Mouse (Mus musculus): ENCODE measurements around the gene Sfrp2. TPM values are rescaled to one million over a fixed set of nuclear protein-coding genes. Genes with fewer than 3 reads are reported as not detected.

The Sfrp2 gene
- 2.4 and 4.1 TPM in 2 replicates for polyA plus RNA-seq (2015; fragmentation: Nextera tagmentation; extraction: Ambion mirVana)

DNA sequence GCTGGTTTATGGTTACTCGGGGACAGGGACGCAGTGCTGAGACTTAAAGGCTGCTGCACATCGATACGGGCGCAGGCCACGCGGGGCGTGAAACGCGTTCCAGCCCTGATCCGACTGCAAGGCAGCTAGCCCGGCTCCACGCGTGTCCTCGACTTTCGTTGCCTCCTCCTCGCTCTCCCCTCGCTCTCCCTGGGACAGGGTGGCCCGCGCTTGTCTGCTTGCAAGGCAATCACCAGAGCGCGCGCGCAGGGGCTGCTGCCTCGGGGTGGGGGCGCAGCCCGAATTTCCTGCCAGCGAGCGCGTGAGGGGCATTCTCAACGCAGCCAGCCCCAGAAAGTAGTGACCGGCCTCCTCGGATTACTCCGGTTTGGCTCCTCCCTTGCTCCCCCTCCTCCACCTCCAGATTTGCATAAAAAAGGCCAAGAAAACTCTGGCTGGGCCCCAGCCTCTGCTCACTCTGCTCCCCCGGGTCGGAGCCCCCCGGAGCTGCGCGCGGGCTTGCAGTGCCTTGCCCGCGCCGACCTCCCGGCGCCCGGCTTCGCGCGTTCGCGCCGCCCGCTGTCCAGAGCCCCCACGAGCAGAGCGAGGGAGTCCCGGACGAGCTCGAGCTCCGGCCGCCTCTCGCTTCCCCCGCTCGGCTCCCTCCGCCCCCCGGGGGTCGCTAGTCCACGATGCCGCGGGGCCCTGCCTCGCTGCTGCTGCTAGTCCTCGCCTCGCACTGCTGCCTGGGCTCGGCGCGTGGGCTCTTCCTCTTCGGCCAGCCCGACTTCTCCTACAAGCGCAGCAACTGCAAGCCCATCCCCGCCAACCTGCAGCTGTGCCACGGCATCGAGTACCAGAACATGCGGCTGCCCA lies at the start of gene Sfrp2:
Sfrp2 (plus strand) TSS at position 451 of the 855 bp plus-strand sequence.
- peaks cover 68% of the 10 kb centered on the region for H3K27me3 ChIP-seq
- peaks cover 7% of the 10 kb centered on the region; the same call in 1 of the 2 replicates for H3K4me1 ChIP-seq (replicated peaks)
- H3K4me2 ChIP-seq, result peak within 1 kb of the TSS; percentile 67
- H3K4me3 ChIP-seq (replicated peaks), result peak within 1 kb of the TSS; percentile 39
- no peaks in the 10 kb centered on the region for H3K9me3 ChIP-seq (replicated peaks)
- H3K27ac ChIP-seq (replicated peaks), result no peak within 1 kb of the TSS
- WGBS (ENCODE audit: insufficient replicate concordance), result under 1% methylated on average over 82 of the region's 82 CpGs
- H3K36me3 ChIP-seq (replicated peaks), result no peaks in the 10 kb centered on the region
- H3K9ac ChIP-seq, result no peak within 1 kb of the TSS
- ATAC-seq (ENCODE audit: insufficient read depth), result no peak

DNA sequence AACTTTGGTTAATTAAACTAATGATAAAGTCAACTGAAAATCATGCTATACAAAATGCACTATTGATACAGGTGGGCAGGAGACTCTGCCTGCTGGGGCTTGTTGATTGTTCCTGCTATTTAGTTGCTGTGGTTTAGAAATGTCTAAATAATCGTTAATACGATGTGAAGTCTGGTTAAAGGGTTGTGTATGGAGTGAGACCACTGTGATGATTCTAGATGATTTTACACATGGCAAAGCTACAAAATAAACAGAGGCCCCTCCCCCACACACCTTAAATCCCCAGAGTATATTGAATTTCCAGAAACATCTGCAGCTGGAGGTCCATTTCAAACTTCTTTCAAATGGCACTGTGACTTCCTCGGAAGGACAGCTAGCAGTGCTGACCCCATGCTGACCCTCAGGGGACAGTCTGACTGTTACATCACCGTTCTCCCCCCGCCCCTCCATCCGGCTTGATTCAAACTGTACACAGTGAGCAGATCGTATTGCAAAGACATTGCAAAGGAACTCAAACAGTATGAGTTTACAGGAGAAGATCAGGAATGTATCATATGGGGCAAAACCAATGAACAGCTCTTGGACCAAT lies 48.4 kb upstream of the Sfrp2 start:
- no peaks in the 10 kb centered on the region for H3K27me3 ChIP-seq
- ATAC-seq (ENCODE audit: insufficient read depth), result no peak
- no peaks in the 10 kb centered on the region for H3K9me3 ChIP-seq (replicated peaks)
- no peaks in the 10 kb centered on the region for H3K36me3 ChIP-seq (replicated peaks)
- no peaks in the 10 kb centered on the region for H3K4me1 ChIP-seq (replicated peaks)
- no peak overlapping the region for H3K9ac ChIP-seq
- H3K4me2 ChIP-seq, result no peak overlapping the region
- H3K27ac ChIP-seq (replicated peaks), result no peak overlapping the region
- WGBS (ENCODE audit: insufficient replicate concordance), result 45% methylated on average over 7 of the region's 7 CpGs
- no peak overlapping the region for H3K4me3 ChIP-seq (replicated peaks)

DNA sequence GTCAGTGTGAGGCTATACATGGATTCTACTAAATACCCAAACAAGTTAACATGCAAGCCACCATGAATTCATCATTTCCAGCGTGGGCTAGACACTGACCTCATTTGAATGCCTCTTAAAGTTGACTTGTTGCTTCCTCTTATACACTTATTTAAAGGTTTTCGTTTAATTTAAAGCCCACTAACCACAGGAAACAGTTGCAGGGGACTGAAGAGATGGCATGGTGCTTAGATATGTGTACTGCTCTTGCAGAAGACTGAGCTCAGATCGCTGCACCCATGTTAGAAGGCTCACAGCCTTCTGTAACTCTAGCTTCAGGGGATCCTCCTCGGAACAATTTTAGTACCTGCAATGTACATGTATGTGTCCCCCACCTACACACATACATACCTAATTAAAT lies 47.5 kb upstream of the Sfrp2 start:
- H3K9me3 ChIP-seq (replicated peaks), result no peaks in the 10 kb centered on the region
- 19% methylated on average over 4 of the region's 4 CpGs for WGBS (ENCODE audit: insufficient replicate concordance)
- ATAC-seq (ENCODE audit: insufficient read depth), result no peak
- H3K4me1 ChIP-seq (replicated peaks), result no peaks in the 10 kb centered on the region
- no peak overlapping the region for H3K4me2 ChIP-seq
- H3K4me3 ChIP-seq (replicated peaks), result no peak overlapping the region
- H3K27ac ChIP-seq (replicated peaks), result no peak overlapping the region
- H3K9ac ChIP-seq, result no peak overlapping the region
- no peaks in the 10 kb centered on the region for H3K27me3 ChIP-seq
- H3K36me3 ChIP-seq (replicated peaks), result no peaks in the 10 kb centered on the region

DNA sequence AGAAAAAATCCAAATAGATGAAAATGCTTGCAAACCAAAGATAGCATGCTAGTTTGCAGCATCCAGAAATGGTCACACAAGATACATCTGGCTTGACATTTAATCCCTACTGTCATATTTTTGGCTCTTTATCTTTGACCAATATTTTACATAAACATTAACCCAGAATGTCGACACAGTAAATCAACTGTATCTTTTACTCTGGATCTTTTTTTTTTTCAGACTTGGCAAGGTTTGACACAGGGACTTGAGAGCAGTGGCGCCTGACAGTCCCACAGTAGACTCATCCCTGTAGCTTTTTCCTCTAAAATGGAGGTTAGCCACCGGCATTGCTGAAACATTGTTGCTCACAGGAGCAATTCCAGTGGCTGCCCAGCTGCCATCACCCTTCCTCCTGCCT lies 37.9 kb upstream of the Sfrp2 start:
- H3K27me3 ChIP-seq, result no peaks in the 10 kb centered on the region
- no peaks in the 10 kb centered on the region for H3K9me3 ChIP-seq (replicated peaks)
- no peak overlapping the region for H3K9ac ChIP-seq
- no peak for ATAC-seq (ENCODE audit: insufficient read depth)
- H3K36me3 ChIP-seq (replicated peaks), result no peaks in the 10 kb centered on the region
- no peaks in the 10 kb centered on the region for H3K4me1 ChIP-seq (replicated peaks)
- WGBS (ENCODE audit: insufficient replicate concordance), result 51% methylated on average over 3 of the region's 3 CpGs
- H3K27ac ChIP-seq (replicated peaks), result no peak overlapping the region
- no peak overlapping the region for H3K4me2 ChIP-seq
- H3K4me3 ChIP-seq (replicated peaks), result no peak overlapping the region

DNA sequence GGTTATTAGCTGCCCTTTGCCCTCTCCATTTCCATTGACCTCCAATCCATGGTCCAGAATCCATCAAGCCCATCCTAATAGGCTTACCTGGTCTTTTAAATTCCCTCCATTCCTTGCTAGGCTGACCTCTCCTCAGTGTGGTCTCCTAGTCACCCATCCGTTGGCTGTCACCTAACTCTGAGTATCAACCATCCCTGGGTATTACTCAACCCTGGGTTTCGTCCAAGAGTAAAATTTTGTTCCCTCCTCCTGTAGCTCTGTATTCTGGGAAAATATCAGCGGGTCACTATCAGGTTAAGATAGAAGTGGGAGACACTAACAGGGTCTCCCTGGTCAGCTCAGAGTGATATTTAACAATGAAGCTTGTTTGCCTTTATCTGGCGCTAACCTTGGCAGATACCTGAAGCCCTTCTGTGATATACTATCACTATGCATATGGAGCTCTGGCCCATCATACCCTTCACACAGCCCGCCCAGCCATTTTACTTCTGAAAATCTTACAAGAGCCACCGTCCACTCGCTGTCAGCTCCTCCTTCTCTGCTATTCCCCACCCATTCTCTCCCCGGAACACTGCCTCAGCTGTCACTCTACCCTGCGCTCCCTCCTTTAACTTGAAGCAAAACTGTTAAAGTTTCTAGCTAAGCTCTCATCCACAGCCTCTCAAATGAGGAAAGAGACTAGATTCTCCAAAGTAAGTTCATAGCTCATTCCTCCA lies 37.3 kb upstream of the Sfrp2 start:
- H3K9me3 ChIP-seq (replicated peaks), result no peaks in the 10 kb centered on the region
- no peak overlapping the region for H3K4me3 ChIP-seq (replicated peaks)
- ATAC-seq (ENCODE audit: insufficient read depth), result no peak
- no peaks in the 10 kb centered on the region for H3K4me1 ChIP-seq (replicated peaks)
- H3K4me2 ChIP-seq, result no peak overlapping the region
- 62% methylated on average over 9 of the region's 9 CpGs for WGBS (ENCODE audit: insufficient replicate concordance)
- no peaks in the 10 kb centered on the region for H3K36me3 ChIP-seq (replicated peaks)
- H3K27me3 ChIP-seq, result no peaks in the 10 kb centered on the region
- H3K27ac ChIP-seq (replicated peaks), result no peak overlapping the region
- H3K9ac ChIP-seq, result no peak overlapping the region

DNA sequence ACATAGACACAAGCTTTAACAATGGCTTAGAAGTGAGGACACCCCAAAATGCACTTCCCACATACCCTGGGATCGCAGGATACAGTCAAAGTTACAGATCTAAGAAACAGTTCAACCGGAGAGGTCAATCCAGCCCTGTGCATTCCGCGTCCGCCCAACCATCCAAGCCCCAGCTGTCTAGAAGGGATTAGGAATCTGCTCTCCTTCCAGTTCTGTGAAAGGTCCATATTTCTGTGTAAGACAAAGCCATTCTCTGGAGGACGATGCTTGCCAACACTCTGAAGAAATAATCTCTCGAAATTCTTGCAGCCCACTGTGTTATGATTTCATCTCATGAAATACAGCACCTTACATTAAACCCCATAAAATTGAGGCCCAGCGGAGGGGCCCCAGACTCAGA lies 32.1 kb upstream of the Sfrp2 start:
- 65% methylated on average over 8 of the region's 8 CpGs for WGBS (ENCODE audit: insufficient replicate concordance)
- Histone ChIP-seq H3K27ac (replicated peaks) (no peak overlapping the region), H3K4me2 (no peak overlapping the region), H3K4me1 (replicated peaks) (no peaks in the 10 kb centered on the region), H3K9ac (no peak overlapping the region), H3K36me3 (replicated peaks) (no peaks in the 10 kb centered on the region), H3K27me3 (no peaks in the 10 kb centered on the region), H3K4me3 (replicated peaks) (no peak overlapping the region), H3K9me3 (replicated peaks) (no peaks in the 10 kb centered on the region)
- ATAC-seq (ENCODE audit: insufficient read depth), result no peak

DNA sequence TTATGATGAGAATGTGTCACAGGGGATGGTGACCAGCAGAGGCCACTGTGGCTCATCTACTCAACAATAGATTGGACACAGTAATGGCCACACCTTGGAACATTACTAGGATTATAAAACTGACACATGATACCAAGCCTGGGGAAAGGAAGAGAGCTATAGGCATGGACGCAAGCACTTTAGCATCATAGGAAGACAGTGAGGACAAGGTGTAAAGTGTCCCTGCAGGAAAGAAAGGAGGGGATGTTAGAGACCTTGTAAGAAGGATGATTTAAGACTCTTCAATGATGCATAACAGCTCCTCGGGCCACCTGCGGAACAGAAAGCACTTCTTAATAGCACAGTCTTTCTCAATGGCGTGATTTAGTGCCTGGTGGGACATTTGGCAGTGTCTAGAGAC lies 29.1 kb upstream of the Sfrp2 start:
- Histone ChIP-seq H3K27ac (replicated peaks) (no peak overlapping the region), H3K27me3 (no peaks in the 10 kb centered on the region), H3K36me3 (replicated peaks) (no peaks in the 10 kb centered on the region), H3K4me1 (replicated peaks) (no peaks in the 10 kb centered on the region), H3K9me3 (replicated peaks) (no peaks in the 10 kb centered on the region), H3K4me2 (no peak overlapping the region), H3K9ac (no peak overlapping the region), H3K4me3 (replicated peaks) (no peak overlapping the region)
- 68% methylated on average over 4 of the region's 4 CpGs for WGBS (ENCODE audit: insufficient replicate concordance)
- no peak for ATAC-seq (ENCODE audit: insufficient read depth)

DNA sequence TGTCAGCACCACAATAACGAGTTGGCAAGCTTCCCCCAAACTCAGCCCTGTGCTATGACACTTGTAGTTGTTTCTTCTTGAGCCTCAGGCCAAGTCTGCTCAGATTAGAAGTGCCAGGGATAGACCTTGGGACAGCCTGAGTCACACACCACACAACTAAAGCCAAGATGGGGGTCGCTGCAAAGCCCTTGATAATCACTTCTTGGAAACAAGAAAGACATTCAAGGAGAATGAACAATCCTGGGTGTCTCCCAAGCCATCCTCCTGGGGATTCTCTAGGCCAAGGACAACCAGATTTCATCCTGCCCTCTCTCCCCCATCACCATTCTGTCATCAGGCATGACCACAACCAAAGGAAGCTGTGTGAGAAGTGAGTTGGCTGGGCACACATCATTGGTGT lies 25.9 kb upstream of the Sfrp2 start:
- ATAC-seq (ENCODE audit: insufficient read depth), result no peak
- Histone ChIP-seq H3K36me3 (replicated peaks) (no peaks in the 10 kb centered on the region), H3K9me3 (replicated peaks) (no peaks in the 10 kb centered on the region), H3K27ac (replicated peaks) (no peak overlapping the region), H3K4me2 (no peak overlapping the region), H3K27me3 (no peaks in the 10 kb centered on the region), H3K4me1 (replicated peaks) (no peaks in the 10 kb centered on the region), H3K4me3 (replicated peaks) (no peak overlapping the region), H3K9ac (no peak overlapping the region)
- WGBS (ENCODE audit: insufficient replicate concordance), result 44% methylated on average over 2 of the region's 2 CpGs

DNA sequence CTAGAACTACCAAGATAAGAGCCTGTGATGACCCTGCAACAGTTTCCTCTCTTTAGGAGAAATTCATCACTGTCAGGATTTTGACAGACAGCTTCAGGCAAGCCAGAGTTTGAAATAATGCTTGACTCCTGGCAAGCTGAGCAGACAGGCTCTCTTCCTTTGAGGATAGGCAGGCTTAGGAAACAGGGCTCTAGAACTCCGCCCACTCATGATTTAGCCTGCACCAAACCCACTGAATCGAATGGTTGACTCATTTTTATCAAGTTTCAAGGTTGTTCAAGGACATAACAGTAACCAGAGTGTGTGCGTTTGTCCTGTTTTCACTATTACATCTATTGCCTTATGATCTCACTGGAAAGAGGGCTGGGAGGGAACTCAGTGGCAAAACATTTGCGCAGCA lies 18.8 kb upstream of the Sfrp2 start:
- no peak overlapping the region for H3K9ac ChIP-seq

DNA sequence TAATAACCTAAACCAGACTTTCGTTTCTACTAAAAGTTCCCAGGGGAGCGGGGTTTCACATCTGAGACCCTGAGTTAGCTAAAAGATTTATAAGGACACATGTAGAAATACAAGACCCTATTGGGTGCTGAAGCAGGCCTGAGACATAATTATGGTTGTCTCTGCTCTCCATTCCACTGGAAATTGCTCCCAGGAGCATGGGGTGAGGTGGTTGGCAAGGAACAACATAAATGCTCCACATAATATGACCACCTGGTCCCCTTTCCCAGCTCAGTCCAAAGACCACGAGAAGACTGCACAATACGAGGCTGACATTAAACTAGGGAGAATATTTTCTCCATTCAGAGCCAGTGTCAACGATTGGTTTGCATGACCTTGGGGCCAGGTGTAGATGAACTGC lies 18.2 kb upstream of the Sfrp2 start:
- Histone ChIP-seq H3K4me1 (replicated peaks) (no peaks in the 10 kb centered on the region), H3K9me3 (replicated peaks) (no peaks in the 10 kb centered on the region), H3K4me3 (replicated peaks) (no peak overlapping the region), H3K4me2 (no peak overlapping the region), H3K36me3 (replicated peaks) (no peaks in the 10 kb centered on the region), H3K27ac (replicated peaks) (no peak overlapping the region), H3K27me3 (no peaks in the 10 kb centered on the region), H3K9ac (no peak overlapping the region)
- 67% methylated on average over 5 of the region's 5 CpGs for WGBS (ENCODE audit: insufficient replicate concordance)
- no peak for ATAC-seq (ENCODE audit: insufficient read depth)

More for the DNA sequence above, 18.8 kb upstream of the Sfrp2 start:
- H3K9me3 ChIP-seq (replicated peaks), result no peaks in the 10 kb centered on the region
- 61% methylated on average over 4 of the region's 4 CpGs for WGBS (ENCODE audit: insufficient replicate concordance)
- H3K27ac ChIP-seq (replicated peaks), result no peak overlapping the region
- no peak overlapping the region for H3K4me3 ChIP-seq (replicated peaks)
- no peaks in the 10 kb centered on the region for H3K36me3 ChIP-seq (replicated peaks)
- no peaks in the 10 kb centered on the region for H3K4me1 ChIP-seq (replicated peaks)
- H3K4me2 ChIP-seq, result no peak overlapping the region
- ATAC-seq (ENCODE audit: insufficient read depth), result no peak
- no peaks in the 10 kb centered on the region for H3K27me3 ChIP-seq

DNA sequence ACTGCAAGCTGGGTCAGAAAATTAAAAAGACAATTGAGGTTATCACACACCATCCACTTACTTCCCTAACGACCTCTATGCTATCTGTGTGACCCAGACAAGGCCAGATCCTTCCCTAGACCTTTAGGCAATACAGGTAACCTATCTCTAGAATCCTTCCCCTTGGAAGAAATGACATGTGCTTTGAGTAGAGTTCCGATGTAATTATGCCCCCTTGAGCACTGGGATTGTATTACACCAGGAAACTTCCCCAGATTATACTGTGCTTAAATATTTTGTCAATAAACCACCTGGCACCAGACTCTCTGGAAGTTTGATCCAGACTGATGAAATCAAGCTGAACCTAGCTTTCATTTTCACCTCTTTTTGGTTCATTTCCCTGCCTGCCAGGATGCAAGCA lies 14.5 kb upstream of the Sfrp2 start:
- Histone ChIP-seq H3K4me2 (no peak overlapping the region), H3K36me3 (replicated peaks) (no peaks in the 10 kb centered on the region), H3K4me3 (replicated peaks) (no peak overlapping the region), H3K27ac (replicated peaks) (no peak overlapping the region), H3K9me3 (replicated peaks) (no peaks in the 10 kb centered on the region), H3K4me1 (replicated peaks) (no peaks in the 10 kb centered on the region), H3K27me3 (no peaks in the 10 kb centered on the region), H3K9ac (no peak overlapping the region)
- no peak for ATAC-seq (ENCODE audit: insufficient read depth)
- WGBS (ENCODE audit: insufficient replicate concordance), result 5% methylated on average over 2 of the region's 2 CpGs
